Mouse (Mus musculus): ENCODE measurements around the gene Krtap5-5. TPM values are rescaled to one million over a fixed set of nuclear protein-coding genes. Genes with fewer than 3 reads are reported as not detected.

The Krtap5-5 gene
- polyA plus RNA-seq (2012; rRNA removed) = not detected in 2 replicates

GRCm38 (mm10) chr7:142229871-142230270 lies at the start of gene Krtap5-5:
Gene Krtap5-5, minus strand, starts transcription at chr7:142229971.

GRCm38 (mm10) chr7:142274263-142274662 lies 44.5 kb upstream of the Krtap5-5 start, which contains the start of gene Gm4559:
Gene Gm4559, minus strand, starts transcription at chr7:142274363.

GRCm38 (mm10) chr7:142258254-142258653 lies 28.5 kb upstream of the Krtap5-5 start, which contains the start of gene Gm2431:
Gene Gm2431, minus strand, starts transcription at chr7:142258354.

GRCm38 (mm10) chr7:142240978-142241377 lies 11.2 kb upstream of the Krtap5-5 start, which contains the start of gene Gm40460:
Gene Gm40460, minus strand, starts transcription at chr7:142241078.

GRCm38 (mm10) chr7:142211559-142211958 lies 18.2 kb downstream of the Krtap5-5 start, which contains the start of gene Gm7579:
Gene Gm7579, plus strand, starts transcription at chr7:142211859.

GRCm38 (mm10) chr7:142201064-142201463 lies 28.7 kb downstream of the Krtap5-5 start, which contains the start of gene Krtap5-3:
Gene Krtap5-3, plus strand, starts transcription at chr7:142201364.

GRCm38 (mm10) chr7:142190289-142190688 lies 39.5 kb downstream of the Krtap5-5 start, which contains the start of gene Gm10153:
Gene Gm10153, minus strand, starts transcription at chr7:142190389.

Other genes starting within 250 kb of the Krtap5-5 start
- 26.5 and 26.9 TPM in 2 replicates for gene Mob2, start 168.9 kb downstream of the Krtap5-5 start, polyA plus RNA-seq (2012; rRNA removed)
- gene Dusp8, start 134.1 kb downstream of the Krtap5-5 start, polyA plus RNA-seq (2012; rRNA removed) = 1.4 TPM in 2 replicates
- not detected in 2 replicates for gene Gm45618, start 109.2 kb downstream of the Krtap5-5 start, polyA plus RNA-seq (2012; rRNA removed)
- not detected in 2 replicates for gene Gm39115, start 93.9 kb downstream of the Krtap5-5 start, polyA plus RNA-seq (2012; rRNA removed)
- not detected in 2 replicates for gene Gm45337, start 85.4 kb downstream of the Krtap5-5 start, polyA plus RNA-seq (2012; rRNA removed)
- not detected in 2 replicates for gene Gm29735, start 72.9 kb downstream of the Krtap5-5 start, polyA plus RNA-seq (2012; rRNA removed)
- not detected in 2 replicates for gene Gm4553, start 64.2 kb downstream of the Krtap5-5 start, polyA plus RNA-seq (2012; rRNA removed)
- gene Krtap5-2, start 54.0 kb downstream of the Krtap5-5 start, polyA plus RNA-seq (2012; rRNA removed) = not detected in 2 replicates
- gene Gm10153, start 39.6 kb downstream of the Krtap5-5 start, polyA plus RNA-seq (2012; rRNA removed) = not detected in 2 replicates
- not detected in 2 replicates for gene Krtap5-3, start 28.6 kb downstream of the Krtap5-5 start, polyA plus RNA-seq (2012; rRNA removed)
- gene Gm7579, start 18.1 kb downstream of the Krtap5-5 start, polyA plus RNA-seq (2012; rRNA removed) = not detected in 2 replicates
- not detected in 2 replicates for gene Gm40460, start 11.1 kb upstream of the Krtap5-5 start, polyA plus RNA-seq (2012; rRNA removed)
- not detected in 2 replicates for gene Gm2431, start 28.4 kb upstream of the Krtap5-5 start, polyA plus RNA-seq (2012; rRNA removed)
- not detected in 2 replicates for gene Gm4559, start 44.4 kb upstream of the Krtap5-5 start, polyA plus RNA-seq (2012; rRNA removed)
- gene Krtap5-1, start 67.1 kb upstream of the Krtap5-5 start, polyA plus RNA-seq (2012; rRNA removed) = not detected in 2 replicates
- not detected in 2 replicates for gene Krtap5-4, start 73.6 kb upstream of the Krtap5-5 start, polyA plus RNA-seq (2012; rRNA removed)
- gene Ifitm10, start 143.8 kb upstream of the Krtap5-5 start, polyA plus RNA-seq (2012; rRNA removed) = 1.9 and 2.0 TPM in 2 replicates
- gene Gm49369, start 152.7 kb upstream of the Krtap5-5 start, polyA plus RNA-seq (2012; rRNA removed) = 0.48 and 0.60 TPM in 2 replicates
- 286 and 330 TPM in 2 replicates for gene Ctsd, start 158.1 kb upstream of the Krtap5-5 start, polyA plus RNA-seq (2012; rRNA removed)
- 0.16 and 0.24 TPM in 2 replicates for gene Syt8, start 204.9 kb upstream of the Krtap5-5 start, polyA plus RNA-seq (2012; rRNA removed)
- 1.7 and 3.1 TPM in 2 replicates for gene Tnni2, start 211.8 kb upstream of the Krtap5-5 start, polyA plus RNA-seq (2012; rRNA removed)
- 31.6 and 34.6 TPM in 2 replicates for gene Lsp1, start 230.8 kb upstream of the Krtap5-5 start, polyA plus RNA-seq (2012; rRNA removed)